Mouse (Mus musculus): ENCODE measurements around the gene Asl.
A peak's percentile ranks its signal among the peaks of the same experiment; 100 is the strongest.

Asl gene

GRCm38 (mm10) chr5:130003229-130003628, 25.8 kb downstream of the Asl start:
- DNase-seq (ENCODE audit: low spot score), result no peak

GRCm38 (mm10) chr5:130002301-130003146, 26.5 kb downstream of the Asl start, which contains the start of gene Gusb:
Gene Gusb, minus strand, starts transcription at chr5:130003049.
- peak; percentile 88 for DNase-seq (ENCODE audit: low spot score)

- DNase-seq (ENCODE audit: low spot score), result no peak
Measured at GRCm38 (mm10) chr5:130001356-130001987, 27.6 kb downstream of the Asl start.

GRCm38 (mm10) chr5:130000735-130001134, 28.3 kb downstream of the Asl start:
- DNase-seq (ENCODE audit: low spot score), result no peak

GRCm38 (mm10) chr5:129999097-129999496, 29.9 kb downstream of the Asl start:
- no peak for DNase-seq (ENCODE audit: low spot score)

GRCm38 (mm10) chr5:129997700-129998099, 31.3 kb downstream of the Asl start:
- no peak for DNase-seq (ENCODE audit: low spot score)

GRCm38 (mm10) chr5:129994989-129995388, 34.1 kb downstream of the Asl start:
- no peak for DNase-seq (ENCODE audit: low spot score)

GRCm38 (mm10) chr5:129993374-129993773, 35.7 kb downstream of the Asl start:
- no peak for DNase-seq (ENCODE audit: low spot score)

GRCm38 (mm10) chr5:129991898-129992297, 37.1 kb downstream of the Asl start:
- DNase-seq (ENCODE audit: low spot score), result no peak

- DNase-seq (ENCODE audit: low spot score), result no peak
Measured at GRCm38 (mm10) chr5:129989376-129989775, 39.7 kb downstream of the Asl start.

- DNase-seq (ENCODE audit: low spot score), result no peak
Measured at GRCm38 (mm10) chr5:129980216-129980615, 48.8 kb downstream of the Asl start.

GRCm38 (mm10) chr5:129978608-129979007, 50.4 kb downstream of the Asl start:
- no peak for DNase-seq (ENCODE audit: low spot score)

- no peak for DNase-seq (ENCODE audit: low spot score)
Measured at GRCm38 (mm10) chr5:129977768-129978167, 51.3 kb downstream of the Asl start.

GRCm38 (mm10) chr5:129974866-129975311, 54.2 kb downstream of the Asl start:
- no peak for DNase-seq (ENCODE audit: low spot score)

GRCm38 (mm10) chr5:129974354-129974753, 54.7 kb downstream of the Asl start:
- no peak for DNase-seq (ENCODE audit: low spot score)

- DNase-seq (ENCODE audit: low spot score), result peak; percentile 59
Measured at GRCm38 (mm10) chr5:129971491-129971890, 57.6 kb downstream of the Asl start.

- DNase-seq (ENCODE audit: low spot score), result no peak
Measured at GRCm38 (mm10) chr5:129968417-129968816, 60.6 kb downstream of the Asl start.

- DNase-seq (ENCODE audit: low spot score), result no peak
Measured at GRCm38 (mm10) chr5:129966448-129966847, 62.6 kb downstream of the Asl start.

GRCm38 (mm10) chr5:129963224-129963623, 65.8 kb downstream of the Asl start:
- no peak for DNase-seq (ENCODE audit: low spot score)

All from ovary, adult 18-20 months (tissue).